Mouse (Mus musculus) layer of hippocampus, adult 8-10 months (tissue): ENCODE results near the gene Ngdn. TPM values are rescaled to one million over a fixed set of nuclear protein-coding genes. Genes with fewer than 3 reads are reported as not detected.
"Not testable (repeated sequence)": the region's sequence is repeated elsewhere in the genome, so short reads cannot be mapped to it uniquely, and the experiment has no call there.

Experiments used
- DNase-seq, 2 experiments: peaks; one replicate each; pipeline ENCODE4 v3.0.0; 2022; ENCODE audit warnings: low spot score in 2 of 2
- total RNA-seq, 4 experiments: library from RNA; stranded (reverse); gene quantifications; 2 replicates each; pipeline ENCODE4 v1.2.4; 2022

Ngdn gene
- total RNA-seq, 4 experiments from 2014 or later = 32.5 to 39.5 (median 34.1) TPM

DNA sequence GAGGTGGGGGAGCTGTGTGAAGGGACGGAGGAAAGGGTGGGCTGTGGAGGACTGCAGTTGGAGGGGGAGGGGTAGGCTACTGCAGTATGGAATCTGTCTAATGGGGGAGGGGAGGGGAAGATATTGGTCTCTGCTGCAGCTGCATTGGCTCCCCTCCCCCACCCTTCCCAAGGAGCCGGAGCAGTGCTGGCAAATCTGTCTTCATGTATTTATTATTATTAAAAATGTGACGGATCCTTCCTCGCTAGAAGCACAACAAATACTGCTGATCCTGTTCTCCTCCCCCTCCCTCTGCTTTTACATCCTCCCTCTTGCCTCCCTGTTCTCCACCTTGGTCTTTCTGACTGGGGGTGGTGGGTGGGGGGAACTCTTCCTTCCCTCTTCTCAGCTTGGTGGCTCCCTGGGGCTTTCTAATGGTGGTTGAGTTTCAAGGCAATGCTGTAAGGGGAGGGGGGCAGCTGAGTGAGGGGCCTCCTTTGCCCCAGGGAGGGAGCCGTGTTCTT, 13.1 kb downstream of the Ngdn start:
- no peak for DNase-seq

GRCm38 (mm10) chr14:55029034-55029698, 13.9 kb downstream of the Ngdn start:
- no peak for DNase-seq

DNA sequence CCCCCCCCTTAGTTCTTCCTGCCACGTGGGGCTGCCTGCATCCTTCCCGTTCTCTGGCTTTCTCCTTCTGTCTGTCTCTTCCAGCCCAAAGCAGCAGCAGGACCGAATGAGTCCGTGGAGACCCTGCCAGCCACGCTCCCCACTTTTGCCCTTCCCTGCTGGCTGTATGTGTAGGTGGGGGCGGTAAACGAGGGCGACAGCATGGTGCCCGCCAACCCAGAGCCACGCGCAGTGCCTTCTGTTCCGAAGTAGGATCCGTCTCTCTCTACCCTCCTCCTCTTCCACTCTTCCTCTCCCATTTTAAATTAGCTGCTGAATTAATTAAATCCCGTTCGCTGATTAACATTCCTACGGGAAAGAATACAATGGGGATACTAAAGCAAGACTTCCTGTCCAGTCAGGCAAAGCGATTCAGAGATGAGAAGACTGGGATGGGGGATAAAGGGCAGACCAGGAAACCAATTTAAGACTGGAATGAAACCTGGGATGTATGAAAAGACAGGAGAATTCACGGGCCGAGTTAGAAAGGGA, 17.5 kb downstream of the Ngdn start:
- no peak for DNase-seq

DNA sequence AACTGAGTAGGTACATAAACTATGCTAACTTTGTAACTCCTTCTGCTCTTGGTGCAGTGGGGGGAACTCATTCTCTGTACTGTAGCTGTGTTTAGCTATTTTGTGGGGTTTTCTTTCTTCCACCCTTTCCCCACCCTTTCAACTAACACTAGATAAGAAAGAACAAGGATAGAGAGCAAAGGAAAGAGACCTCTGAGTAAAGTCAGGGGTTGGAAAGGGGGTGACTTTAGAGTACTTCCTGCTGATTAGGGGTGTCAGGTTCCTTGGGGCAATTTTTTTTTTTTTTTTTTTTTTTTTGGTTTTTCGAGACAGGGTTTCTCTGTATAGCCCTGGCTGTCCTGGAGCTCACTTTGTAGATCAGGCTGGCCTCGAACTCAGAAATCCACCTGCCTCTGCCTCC, 28.4 kb downstream of the Ngdn start:
- DNase-seq = not testable (repeated sequence)

DNA sequence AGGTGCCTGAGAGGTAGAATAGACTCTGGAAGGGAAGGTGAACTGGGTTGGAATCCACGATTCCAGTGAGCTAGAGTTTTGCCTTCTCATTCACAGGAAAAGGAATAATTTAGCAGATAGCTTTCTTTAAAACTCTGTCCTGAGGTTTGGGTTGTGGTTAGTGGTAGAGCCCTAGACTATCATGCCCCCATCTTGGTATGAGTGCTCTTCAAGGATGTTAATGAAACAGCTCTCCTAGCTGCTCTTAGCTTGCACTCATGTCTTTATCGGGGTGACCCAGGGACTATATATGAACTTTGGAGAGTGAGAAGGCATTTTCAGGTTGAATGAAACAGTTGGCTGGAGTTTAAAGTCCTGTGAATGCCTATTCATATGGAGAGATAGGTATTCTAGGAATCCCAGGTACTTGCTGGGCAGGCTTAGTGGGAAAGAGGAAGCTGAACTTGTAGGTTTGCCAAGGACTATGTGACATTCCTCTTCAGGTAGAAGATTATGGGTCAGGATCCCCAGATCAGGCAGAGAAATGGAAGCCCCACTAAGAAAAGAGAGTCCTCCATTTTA, 32.8 kb downstream of the Ngdn start:
- no peak for DNase-seq

DNA sequence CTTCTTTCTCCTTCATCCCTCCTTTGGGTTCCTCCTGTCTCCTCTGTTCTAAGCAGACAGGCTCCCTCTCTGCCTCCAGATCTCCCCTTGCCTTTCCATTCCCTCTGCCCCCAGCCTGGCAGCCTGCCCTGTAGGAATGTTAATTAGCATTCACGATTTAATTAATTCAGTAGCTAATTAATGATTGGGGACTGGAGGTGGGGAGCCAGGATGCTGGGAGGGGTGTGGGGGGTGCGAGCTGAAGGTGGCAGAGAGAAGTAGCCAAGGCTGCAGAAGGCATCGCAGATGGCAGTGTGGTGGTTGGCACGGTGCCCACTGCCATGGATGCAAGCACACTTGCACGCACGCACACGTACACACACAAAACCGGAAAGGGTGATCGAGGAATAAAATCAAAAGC, 37.2 kb downstream of the Ngdn start:
- DNase-seq = peak; percentile 86 to 90

GRCm38 (mm10) chr14:55053050-55053449, 37.8 kb downstream of the Ngdn start:
- DNase-seq = no peak

- peak; percentile 85 to 91 for DNase-seq
These were observed 38.5 kb downstream of the Ngdn start for GRCm38 (mm10) chr14:55053708-55054190.

- DNase-seq = peak in 1 of 2 experiments; percentile 61
These were observed 39.0 kb downstream of the Ngdn start for GRCm38 (mm10) chr14:55054191-55054749.

DNA sequence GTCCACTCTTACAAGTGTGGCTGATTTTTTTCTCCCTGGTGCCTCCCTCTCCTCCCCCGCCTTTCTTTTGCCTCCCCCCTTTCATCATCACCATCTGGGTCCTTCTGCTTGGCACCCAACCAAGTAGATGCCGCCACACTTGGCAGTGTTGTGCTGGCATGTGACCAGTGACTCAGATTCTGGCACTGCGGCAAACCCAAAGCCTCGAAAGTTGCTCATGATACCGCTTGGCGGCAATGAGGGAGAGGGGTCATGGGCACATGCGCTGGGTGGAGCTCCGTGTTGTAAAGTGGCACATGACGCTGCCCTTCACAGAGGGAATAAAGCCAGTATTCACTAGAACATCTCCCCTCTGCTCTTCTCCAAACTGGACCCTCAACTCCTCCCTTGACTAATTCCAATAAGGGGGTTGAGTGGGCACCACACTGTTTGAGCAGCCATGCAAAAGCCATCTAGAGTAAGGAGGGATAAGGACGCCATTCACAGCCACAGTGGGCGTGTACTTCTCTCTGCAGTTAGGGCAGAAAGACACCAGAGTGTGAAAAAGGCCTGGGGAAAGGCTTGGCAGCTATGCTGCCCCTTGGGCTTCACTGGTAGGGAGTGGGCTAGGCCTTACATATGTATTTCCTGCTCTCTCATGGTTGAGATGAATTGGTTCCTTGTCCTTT, 40.0 kb downstream of the Ngdn start:
- DNase-seq = peak; percentile 94

GRCm38 (mm10) chr14:55059009-55059408, 43.8 kb downstream of the Ngdn start:
- no peak for DNase-seq

DNA sequence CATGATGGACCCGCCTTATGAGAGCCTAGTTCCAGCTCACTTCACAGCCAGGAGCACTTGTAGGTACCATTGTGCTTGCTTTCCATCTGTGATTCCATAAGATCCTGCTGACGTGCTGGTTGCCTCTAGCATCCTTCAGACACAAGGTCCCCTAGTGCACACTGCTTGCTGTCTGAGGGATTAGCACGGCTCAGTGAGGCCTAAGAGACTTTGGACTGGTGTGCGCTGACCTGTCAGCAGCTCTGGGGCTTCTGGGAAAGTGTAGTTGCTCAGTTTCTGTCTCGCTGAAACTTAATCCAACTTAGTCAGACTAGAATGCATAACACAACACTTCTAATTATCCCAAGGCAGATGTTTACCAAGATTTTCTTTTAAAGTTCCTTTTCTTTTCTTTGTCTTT, 44.7 kb downstream of the Ngdn start:
- DNase-seq = no peak

DNA sequence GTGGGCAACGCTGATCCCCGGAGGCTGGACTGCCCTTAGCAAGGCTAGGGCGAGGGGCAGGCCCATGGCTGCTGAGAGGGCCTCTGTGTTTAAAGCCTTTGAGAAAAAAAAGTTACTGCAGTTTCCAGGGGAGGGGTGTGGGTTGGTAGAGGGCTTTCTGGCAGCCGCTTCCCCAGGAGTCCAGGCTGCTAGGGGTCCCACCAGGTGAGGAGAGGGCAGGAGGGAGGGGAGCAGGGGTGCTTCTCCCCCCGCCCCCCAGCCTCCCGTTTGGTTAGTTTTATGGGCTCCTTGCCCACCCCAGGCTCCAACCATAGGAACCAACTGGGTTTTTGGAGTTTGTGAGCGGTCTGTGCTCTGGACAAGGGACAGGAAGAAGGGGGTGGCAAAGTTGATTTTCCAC, 46.6 kb downstream of the Ngdn start:
- no peak for DNase-seq

DNA sequence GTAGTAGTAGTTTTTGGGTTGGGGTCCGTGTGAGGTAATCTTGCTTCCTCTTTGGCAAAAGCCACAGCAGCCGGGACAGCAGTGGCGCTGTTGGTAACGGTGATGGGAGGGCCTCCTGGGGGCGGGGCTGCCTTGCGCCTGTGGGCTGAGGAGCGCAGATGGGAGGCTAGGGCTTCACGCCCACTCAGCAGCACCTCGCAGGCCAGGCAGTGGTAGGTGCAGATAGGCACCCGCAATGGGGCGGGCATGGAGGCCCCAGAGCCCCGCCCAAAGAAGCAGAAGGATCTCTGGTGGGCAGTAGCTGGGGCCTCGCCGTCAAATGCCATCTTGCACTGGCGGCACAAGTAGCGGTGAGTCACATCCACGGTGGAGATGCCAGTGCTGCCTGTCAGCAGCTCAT, 47.4 kb downstream of the Ngdn start:
- peak; percentile 66 to 69 for DNase-seq

- DNase-seq = no peak
These were observed 47.9 kb downstream of the Ngdn start for GRCm38 (mm10) chr14:55063117-55063516.

GRCm38 (mm10) chr14:55063581-55064381, 48.5 kb downstream of the Ngdn start:
- no peak for DNase-seq

GRCm38 (mm10) chr14:55064481-55065370, 49.5 kb downstream of the Ngdn start:
- no peak for DNase-seq

DNA sequence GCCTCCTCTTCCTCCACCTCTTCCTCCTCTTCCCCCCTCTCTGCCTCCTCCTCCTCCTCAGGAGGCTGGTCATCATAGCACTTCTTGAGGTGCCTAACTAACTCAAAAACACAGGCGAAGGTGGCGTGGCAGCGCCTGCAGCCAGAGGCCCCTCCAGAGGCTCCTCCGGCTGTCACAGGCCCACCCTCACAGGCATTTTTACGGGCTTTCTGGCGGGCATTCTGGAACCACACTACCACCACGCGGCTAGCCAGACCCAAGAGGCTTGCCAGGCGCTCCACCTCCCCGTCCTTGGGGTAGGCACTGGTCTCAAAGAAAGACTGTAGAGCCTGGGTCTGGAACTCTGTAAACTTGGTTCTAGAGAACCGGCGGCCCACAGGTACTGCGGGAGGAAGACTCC, 50.1 kb downstream of the Ngdn start:
- DNase-seq = no peak

DNA sequence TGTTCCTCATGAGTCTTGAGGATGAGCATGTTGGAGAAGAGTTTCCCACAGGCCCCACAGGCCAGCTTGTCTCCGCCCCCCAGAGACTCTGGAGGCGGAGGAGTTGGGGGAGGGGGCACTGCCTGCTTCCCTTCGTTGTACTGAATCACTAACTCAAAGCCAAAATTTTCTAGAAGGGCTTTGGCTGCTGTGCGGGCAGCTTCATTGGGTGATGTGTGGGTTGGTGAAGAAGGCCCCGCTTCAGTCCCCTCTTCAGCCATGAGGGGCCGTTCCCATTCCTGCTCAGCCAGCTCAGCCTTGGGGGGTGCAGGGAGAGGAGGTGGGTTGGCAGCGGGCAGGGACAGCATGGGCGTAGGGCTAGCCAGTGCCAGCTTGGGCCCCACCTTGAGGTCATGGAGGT, 50.8 kb downstream of the Ngdn start:
- no peak for DNase-seq

DNA sequence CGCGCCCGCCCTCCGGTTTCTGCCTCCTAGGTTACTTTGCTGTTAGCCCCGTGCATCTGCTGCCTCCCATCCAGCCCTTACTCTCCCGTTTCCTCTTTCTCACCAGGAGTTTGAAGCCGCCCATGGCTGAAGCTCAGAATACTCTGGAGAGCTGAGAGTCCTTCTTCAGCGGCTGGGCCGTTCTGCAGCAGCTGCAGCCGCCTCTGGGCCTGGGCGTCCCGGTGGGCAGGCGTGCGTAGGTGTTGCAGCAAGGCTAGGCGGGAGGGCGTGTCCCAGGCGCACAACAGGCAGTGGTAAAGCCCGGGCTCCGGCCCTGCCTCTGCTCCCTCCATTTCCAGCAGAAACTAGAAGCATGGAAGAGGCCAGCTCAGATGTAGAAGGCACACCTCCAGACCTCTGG, 56.5 kb downstream of the Ngdn start:
- DNase-seq = no peak
